Mouse (Mus musculus): ENCODE data around the gene Ptgr1.

Ptgr1 gene

GRCm38 (mm10) chr4:58990609-58991434 is 3.9 kb upstream of the Ptgr1 start:
- DNase-seq: no peak

DNA sequence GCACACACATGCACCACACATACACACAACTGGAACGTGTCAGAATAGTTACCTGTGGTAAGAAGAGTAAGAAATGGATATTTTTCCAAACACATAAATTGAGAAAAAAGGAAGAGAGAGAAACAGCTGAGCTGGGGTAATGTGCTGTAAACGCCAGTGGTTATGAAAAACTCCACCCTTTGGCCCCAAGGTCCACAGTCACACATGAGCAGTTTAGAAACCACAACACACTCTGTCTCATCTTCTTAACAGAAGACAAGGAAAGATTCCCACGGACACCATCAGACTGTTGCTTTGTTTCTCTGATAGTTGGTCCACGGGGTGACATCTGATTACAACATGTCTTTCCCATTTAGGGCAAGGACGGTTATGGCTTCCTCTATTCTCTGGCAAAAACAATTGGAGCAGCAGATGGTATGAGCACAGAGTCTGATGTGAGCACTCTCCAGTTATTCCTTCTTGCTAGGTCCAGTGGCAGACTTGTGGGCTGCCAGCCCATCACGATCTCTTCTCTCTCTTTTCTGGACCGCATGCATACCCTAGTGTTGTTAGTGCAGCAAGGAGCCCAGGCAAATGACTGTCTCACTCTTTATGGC is 2.5 kb upstream of the Ptgr1 start:
- no peak for DNase-seq

DNA sequence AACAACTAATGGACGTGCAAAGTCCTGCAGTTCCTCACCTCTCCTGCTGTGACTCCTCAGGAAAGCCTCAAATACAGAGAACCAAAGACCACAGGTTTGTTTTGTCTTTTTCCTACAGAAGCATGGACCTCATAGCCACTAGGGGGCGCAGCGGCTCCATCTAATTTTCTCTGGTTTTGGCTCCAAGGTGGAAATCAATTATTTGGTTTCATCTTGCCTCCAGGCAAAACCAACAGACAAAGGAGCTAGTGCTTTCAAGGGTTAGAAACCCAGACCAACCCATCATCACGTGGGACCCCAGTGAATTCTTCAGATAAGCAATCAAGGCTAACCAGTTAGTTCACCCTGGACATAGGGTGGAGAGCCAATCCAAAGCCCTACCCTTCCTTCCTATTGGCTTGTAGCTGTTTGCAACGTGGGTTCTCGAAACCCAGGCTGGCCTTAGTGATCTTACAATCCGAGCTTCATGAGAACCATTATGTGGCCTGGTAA is 1.7 kb downstream of the Ptgr1 start:
- DNase-seq: peak; percentile 84

- no peak for DNase-seq
Observed at GRCm38 (mm10) chr4:58982806-58983205, 4.1 kb downstream of the Ptgr1 start.

- DNase-seq: no peak
Observed at GRCm38 (mm10) chr4:58981421-58981820, 5.5 kb downstream of the Ptgr1 start.

DNA sequence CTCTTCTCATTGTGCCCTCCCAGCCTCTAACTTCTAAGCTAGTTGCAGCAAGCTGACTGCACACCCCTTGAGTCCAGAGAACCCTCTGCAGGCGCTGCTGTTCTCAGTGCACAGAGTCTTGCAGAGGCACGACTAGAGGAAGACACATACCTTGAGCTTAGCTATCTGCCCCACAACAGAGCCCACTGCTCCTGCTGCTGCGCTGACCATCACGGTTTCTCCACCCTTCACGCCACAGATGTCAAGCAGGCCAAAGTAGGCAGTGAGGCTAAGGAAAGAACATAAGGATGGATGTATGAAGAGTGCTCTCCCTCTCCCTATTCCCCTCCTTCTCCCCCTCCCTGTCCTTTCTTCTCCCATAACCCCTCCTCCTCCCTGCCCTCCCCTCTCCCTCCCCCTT is 11.2 kb downstream of the Ptgr1 start:
- no peak for DNase-seq

- DNase-seq: no peak
Observed at GRCm38 (mm10) chr4:58970678-58971077, 16.2 kb downstream of the Ptgr1 start.

DNA sequence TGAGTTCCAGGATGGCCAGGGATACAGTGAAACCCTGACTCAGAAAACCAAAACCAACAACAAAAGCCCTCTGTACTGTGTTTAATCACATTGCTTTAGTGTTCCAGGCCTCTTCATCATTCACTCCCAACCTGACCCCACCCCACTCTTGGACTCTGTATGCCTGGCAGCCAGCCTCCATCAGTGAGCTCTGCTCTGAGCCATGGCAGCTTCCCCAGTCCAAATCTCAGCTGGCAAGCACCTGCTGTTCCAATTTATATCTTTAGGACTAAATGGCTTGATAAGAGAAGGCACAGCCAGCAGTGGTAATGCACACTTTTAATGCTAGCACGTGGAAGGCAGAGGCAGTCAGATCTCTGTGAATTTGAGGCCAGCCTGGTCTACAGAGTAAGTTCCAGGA is 21.8 kb downstream of the Ptgr1 start:
- no peak for DNase-seq

DNA sequence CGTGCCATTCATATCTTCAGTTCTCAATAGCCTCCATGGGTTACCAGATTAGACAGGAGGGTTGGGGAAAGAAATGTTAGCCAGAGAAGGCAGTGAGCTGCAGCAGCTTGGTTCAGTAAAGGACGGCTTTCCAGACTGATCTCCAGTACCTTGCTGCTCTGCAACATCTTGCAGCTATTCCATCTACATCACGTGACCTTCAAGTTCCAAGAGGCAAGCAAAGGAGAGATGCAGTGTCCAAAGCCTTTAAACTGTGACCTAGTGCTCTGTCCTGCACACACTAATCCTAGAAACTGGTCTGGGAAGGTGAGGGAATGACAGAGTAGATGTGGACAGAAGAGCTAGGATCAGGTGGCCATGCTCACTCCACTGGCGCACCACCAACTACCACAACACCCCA is 23.6 kb downstream of the Ptgr1 start:
- DNase-seq: no peak

- no peak for DNase-seq
Observed at GRCm38 (mm10) chr4:58961719-58962118, 25.2 kb downstream of the Ptgr1 start.

DNA sequence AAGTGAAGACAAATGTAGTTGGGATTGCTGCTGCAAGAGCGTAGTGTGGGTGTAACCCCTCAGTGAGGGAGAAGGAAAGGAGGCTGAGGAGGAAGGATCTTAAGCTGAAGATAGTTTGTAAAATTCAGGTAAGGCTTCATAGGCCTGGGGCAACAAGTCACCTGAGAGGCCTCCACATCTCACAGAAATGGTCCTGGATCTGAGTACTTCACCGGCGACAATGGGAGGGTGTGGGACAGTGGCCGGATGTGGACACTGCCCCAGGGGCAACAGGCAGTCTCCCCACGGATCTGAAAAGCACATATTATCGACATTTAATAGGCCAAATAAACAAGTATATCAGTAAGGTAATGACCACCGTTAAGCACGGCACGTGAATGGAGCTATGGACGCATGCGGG is 34.3 kb downstream of the Ptgr1 start:
- DNase-seq: no peak

GRCm38 (mm10) chr4:58948391-58948790 is 38.5 kb downstream of the Ptgr1 start:
- DNase-seq: no peak

- DNase-seq: no peak
Observed at GRCm38 (mm10) chr4:58944695-58945094, 42.2 kb downstream of the Ptgr1 start.

DNA sequence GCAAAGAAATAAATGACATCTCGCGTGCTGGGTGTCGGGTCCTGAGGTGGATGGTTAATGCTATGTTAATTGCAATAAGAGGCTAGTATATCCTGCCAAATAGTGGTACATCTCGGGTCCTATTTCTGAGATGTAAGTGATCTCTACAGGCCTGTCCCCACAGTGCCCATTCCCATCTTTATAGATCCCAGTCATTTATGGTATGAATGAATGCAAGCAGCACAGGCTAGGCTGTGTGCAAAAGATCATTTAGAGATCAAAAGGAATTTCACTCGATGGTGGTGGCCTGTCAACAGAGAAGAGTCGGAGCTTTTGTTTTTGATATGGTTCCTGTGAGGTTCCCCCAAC is 42.7 kb downstream of the Ptgr1 start:
- DNase-seq: no peak

GRCm38 (mm10) chr4:58943420-58944205 is 43.3 kb downstream of the Ptgr1 start, which contains the start of gene Zkscan16:
Gene Zkscan16, plus strand, starts transcription at chr4:58943628.
- peak; percentile 82 for DNase-seq

GRCm38 (mm10) chr4:58942942-58943341 is 44.0 kb downstream of the Ptgr1 start:
- no peak for DNase-seq

GRCm38 (mm10) chr4:58941638-58942037 is 45.3 kb downstream of the Ptgr1 start:
- no peak for DNase-seq

DNA sequence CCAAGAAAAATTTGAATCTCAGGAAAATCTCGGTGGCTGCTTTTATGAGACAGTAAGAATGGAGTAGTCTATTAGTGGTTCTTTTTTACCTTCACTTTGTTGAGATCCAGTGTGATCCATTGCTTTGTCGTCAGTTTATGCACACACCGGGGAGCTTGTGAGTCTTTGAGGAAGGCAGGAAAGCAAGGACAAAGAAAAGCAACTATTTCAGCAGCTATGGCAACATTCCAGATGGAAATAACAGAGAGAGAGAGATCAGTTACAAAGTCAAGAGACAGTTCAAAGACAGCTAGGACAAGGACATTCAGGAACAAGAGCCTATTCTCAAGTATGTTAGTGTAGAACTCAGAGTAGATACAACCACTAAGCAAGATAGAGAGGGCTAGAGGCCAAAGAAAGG is 51.1 kb downstream of the Ptgr1 start:
- no peak for DNase-seq

GRCm38 (mm10) chr4:58934746-58935476 is 52.0 kb downstream of the Ptgr1 start:
- peak; percentile 75 for DNase-seq

DNA sequence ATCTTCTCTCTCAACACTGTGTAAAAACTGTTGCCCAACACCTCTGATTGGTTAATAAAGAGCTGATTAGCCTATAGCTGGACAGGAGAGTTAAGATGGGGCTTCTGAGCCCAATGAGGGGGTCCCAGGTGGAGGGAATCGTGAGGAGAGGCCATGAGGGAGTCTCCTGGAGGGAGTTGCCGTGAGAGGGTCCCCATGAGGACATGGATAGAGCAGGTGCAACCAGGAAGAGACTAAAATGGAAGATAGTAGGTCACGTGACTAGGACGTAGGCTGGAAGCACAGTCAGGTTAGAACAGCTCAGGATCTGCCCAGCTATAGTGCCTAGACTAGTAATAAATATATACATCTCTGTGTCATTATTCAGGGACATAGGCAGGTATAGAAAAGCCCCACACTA is 52.6 kb downstream of the Ptgr1 start:
- DNase-seq: no peak

DNA sequence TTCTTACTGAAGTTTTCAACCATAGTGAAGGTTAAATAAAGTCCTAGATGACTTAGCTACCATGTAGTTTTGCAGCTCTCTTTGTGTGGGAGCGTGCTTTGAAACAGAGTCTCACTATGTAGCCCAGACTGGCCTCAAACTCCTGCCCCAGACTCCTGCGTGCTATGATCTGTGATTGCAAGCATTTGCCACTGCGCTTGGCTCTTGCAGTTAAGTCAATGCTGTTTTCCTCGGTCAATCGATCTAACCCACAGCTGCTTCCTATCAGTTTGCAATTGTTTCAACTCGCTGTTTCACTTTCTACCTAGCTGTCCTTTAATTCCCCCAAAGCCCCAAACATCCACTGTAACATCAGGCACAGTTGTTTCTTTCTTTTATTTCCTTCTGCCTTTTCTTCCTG is 54.4 kb downstream of the Ptgr1 start:
- DNase-seq: no peak

DNA sequence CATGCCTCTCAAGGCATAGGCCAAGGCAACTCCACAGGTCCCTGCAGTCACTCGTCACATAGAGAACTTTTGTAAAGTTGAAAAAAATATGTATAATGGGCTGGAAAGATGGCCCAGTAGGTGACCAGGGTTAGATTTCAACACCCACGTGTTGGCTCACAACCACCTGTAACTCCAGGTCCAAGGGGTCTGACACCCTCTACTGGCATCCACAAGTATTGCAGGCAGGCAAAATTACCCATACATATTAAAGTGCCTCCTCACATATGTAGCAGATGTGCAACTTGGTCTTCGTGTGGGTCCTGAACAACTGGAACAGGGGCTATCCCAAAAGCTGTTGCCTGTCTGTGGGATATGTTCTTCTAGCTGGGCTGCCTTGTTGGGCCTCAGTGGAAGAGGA is 59.3 kb downstream of the Ptgr1 start:
- DNase-seq: no peak

DNA sequence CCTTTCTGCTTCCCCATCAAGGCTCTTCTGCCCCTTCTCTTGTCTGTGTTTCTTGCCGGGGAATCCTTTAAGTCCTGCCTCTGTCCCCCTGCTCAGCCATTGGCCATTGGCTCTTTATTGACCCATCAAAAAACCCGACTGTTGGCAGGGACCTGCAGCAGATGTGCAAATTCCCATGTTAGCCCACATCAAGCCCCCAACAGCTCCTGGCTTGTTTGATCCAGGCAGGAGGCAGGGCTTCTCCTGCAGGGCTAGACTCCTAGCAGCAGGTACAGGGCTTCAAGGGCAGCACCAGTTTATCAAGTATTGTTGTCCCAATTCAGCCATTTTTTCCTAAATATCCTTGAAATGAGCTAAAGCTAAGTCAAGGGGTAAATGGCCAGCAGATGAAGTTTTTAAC is 60.8 kb downstream of the Ptgr1 start:
- DNase-seq: no peak

Measured in lung, postnatal 10 days (tissue).